Comparison of ENCODE assay signal across 24 mouse cellular contexts in the genomic region with DNA sequence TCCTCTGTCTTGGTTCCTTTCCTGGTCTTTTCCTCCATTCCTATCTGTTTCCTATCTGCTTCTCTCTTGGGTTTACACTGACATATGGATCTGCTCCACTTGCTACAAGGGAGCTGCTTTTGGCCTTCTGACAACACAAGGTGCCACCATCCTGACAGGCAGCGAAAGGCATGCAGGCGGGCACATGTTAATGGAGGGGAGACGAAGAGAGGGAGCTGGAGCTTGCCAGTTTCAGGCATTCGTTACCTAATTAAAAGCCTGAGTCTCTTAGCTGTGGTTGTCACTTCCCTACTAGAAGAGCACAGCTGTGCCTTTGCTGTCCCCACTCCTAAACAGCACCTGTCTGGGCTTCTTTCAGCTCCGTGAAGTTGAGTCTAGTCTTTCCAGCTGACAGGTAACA.
A peak's percentile ranks its signal among the peaks of the same experiment; 100 is the strongest.
DNase-seq lines count a peak whose midpoint lies in the region; ATAC-seq and TF ChIP-seq lines count a peak whose summit lies in the region.
"Had no signal": no experiment of that assay in that cellular context is flagged by ENCODE, and none has a peak within 500 bp of the region (broad histone marks: within the 10 kb centered on the region; RNA-seq: fewer than 3 reads in every experiment).

No protein-coding gene starts in this region.

- H3K4me3 ChIP-seq in midbrain, postnatal 0 days (ENCODE audit: low read depth, low read length) = no peak overlapping the region
- no peak overlapping the region for H3K4me3 ChIP-seq in midbrain, embryonic 11.5 days (ENCODE audit: low read depth, low read length)
- no peak overlapping the region for H3K4me3 ChIP-seq in forebrain, postnatal 0 days (ENCODE audit: low read depth, low read length)
- H3K4me3 ChIP-seq: embryonic facial prominence, embryonic 13.5 days; heart, embryonic 13.5 days; limb, embryonic 12.5 days; liver, embryonic 15.5 days; lung, embryonic 15.5 days; midbrain, embryonic 13.5 days had no signal

- no peaks in the 10 kb centered on the region for H3K36me3 ChIP-seq in midbrain, postnatal 0 days (ENCODE audit: insufficient read depth, low read length)
- H3K36me3 ChIP-seq in midbrain, embryonic 11.5 days (ENCODE audit: control insufficient read depth, insufficient read depth, low read length) = no peaks in the 10 kb centered on the region
- no peaks in the 10 kb centered on the region for H3K36me3 ChIP-seq in forebrain, postnatal 0 days (ENCODE audit: insufficient read depth)
- H3K36me3 ChIP-seq: embryonic facial prominence, embryonic 13.5 days; heart, embryonic 13.5 days; limb, embryonic 12.5 days; liver, embryonic 15.5 days; lung, embryonic 15.5 days; midbrain, embryonic 13.5 days had no signal

- H3K27me3 ChIP-seq in midbrain, postnatal 0 days (ENCODE audit: insufficient read depth, low read length) = no peaks in the 10 kb centered on the region
- H3K27me3 ChIP-seq in midbrain, embryonic 11.5 days (ENCODE audit: control insufficient read depth, insufficient read depth, low read length) = no peaks in the 10 kb centered on the region
- H3K27me3 ChIP-seq in forebrain, postnatal 0 days (ENCODE audit: insufficient read depth, low read length) = no peaks in the 10 kb centered on the region
- H3K27me3 ChIP-seq: embryonic facial prominence, embryonic 13.5 days; heart, embryonic 13.5 days; limb, embryonic 12.5 days; liver, embryonic 15.5 days; lung, embryonic 15.5 days; midbrain, embryonic 13.5 days had no signal

- H3K9ac ChIP-seq in midbrain, postnatal 0 days (replicated peaks; ENCODE audit: low read length, poor library complexity, severe bottlenecking) = no peak overlapping the region
- H3K9ac ChIP-seq in midbrain, embryonic 11.5 days (ENCODE audit: low read length) = no peak overlapping the region
- H3K9ac ChIP-seq in forebrain, postnatal 0 days = no peak overlapping the region
- H3K9ac ChIP-seq: embryonic facial prominence, embryonic 13.5 days; heart, embryonic 13.5 days; hindbrain, embryonic 14.5 days; limb, embryonic 12.5 days; liver, embryonic 15.5 days; lung, embryonic 15.5 days; midbrain, embryonic 13.5 days had no signal

- TF ChIP-seq POLR2A in brain, embryonic 14.5 days (IDR thresholded peaks at IDR 0.05; ENCODE audit: borderline replicate concordance, extremely low read depth, insufficient read depth, insufficient read length, poor library complexity, severe bottlenecking) = no peak

- no peaks in the 10 kb centered on the region for H3K4me1 ChIP-seq in midbrain, postnatal 0 days (ENCODE audit: insufficient read depth, low read length)
- no peaks in the 10 kb centered on the region for H3K4me1 ChIP-seq in midbrain, embryonic 11.5 days (ENCODE audit: control insufficient read depth, insufficient read depth, low read length)
- 0 out of 2 replicates have a peak, but pooled peaks cover 2% of the 10 kb centered on the region for H3K4me1 ChIP-seq in forebrain, postnatal 0 days (ENCODE audit: insufficient read depth)
- H3K4me1 ChIP-seq: embryonic facial prominence, embryonic 13.5 days; heart, embryonic 13.5 days; limb, embryonic 12.5 days; liver, embryonic 15.5 days; lung, embryonic 15.5 days; midbrain, embryonic 13.5 days had no signal

- no peak overlapping the region for H3K27ac ChIP-seq in midbrain, postnatal 0 days (ENCODE audit: low read depth, low read length)
- H3K27ac ChIP-seq in midbrain, embryonic 11.5 days (ENCODE audit: low read depth, low read length) = no peak overlapping the region
- H3K27ac ChIP-seq in forebrain, postnatal 0 days (ENCODE audit: low read depth, low read length) = no peak overlapping the region
- H3K27ac ChIP-seq: embryonic facial prominence, embryonic 13.5 days; heart, embryonic 13.5 days; hindbrain, embryonic 14.5 days; limb, embryonic 12.5 days; liver, embryonic 15.5 days; lung, embryonic 15.5 days; midbrain, embryonic 13.5 days had no signal

- TF ChIP-seq CTCF in midbrain, postnatal 0 days (IDR thresholded peaks at IDR 0.05) = no peak
- no peak for TF ChIP-seq CTCF in brain, embryonic 14.5 days (IDR thresholded peaks at IDR 0.05; ENCODE audit: borderline replicate concordance, extremely low read depth, insufficient read depth, insufficient read length)
- TF ChIP-seq CTCF in forebrain, postnatal 0 days (IDR thresholded peaks at IDR 0.05; ENCODE audit: low read depth) = no peak

- ATAC-seq in midbrain, postnatal 0 days (ENCODE audit: low FRiP score) = no peak
- no peak for ATAC-seq in midbrain, embryonic 11.5 days (ENCODE audit: low FRiP score)
- peak; percentile 64 for ATAC-seq in forebrain, postnatal 0 days
- ATAC-seq: CD4-positive, CD25-positive, alpha-beta regulatory T cell, adult 4 months; intestine, postnatal 0 days; midbrain, embryonic 13.5 days had no signal

- no peak overlapping the region for H3K4me2 ChIP-seq in midbrain, postnatal 0 days (ENCODE audit: low read depth, low read length, poor library complexity, severe bottlenecking)
- no peak overlapping the region for H3K4me2 ChIP-seq in midbrain, embryonic 11.5 days
- H3K4me2 ChIP-seq in forebrain, postnatal 0 days (ENCODE audit: low read depth) = no peak overlapping the region
- H3K4me2 ChIP-seq: embryonic facial prominence, embryonic 13.5 days; heart, embryonic 13.5 days; hindbrain, embryonic 14.5 days; limb, embryonic 12.5 days; liver, embryonic 15.5 days; lung, embryonic 15.5 days; midbrain, embryonic 13.5 days had no signal

- DNase-seq in cerebellum, postnatal 25 days = peak; percentile 10 to 20
- DNase-seq in cerebellum, adult 11 months = no peak
- peak; percentile 7 for DNase-seq in midbrain, postnatal 0 days (ENCODE audit: low spot score)
- DNase-seq in midbrain, embryonic 11.5 days (ENCODE audit: low spot score, missing footprints) = no peak
- peak; percentile 90 for DNase-seq in brain, embryonic 14.5 days (ENCODE audit: low read depth)
- peak; percentile 51 for DNase-seq in forebrain, postnatal 0 days
- DNase-seq in lung, postnatal 10 days = no peak
- DNase-seq: adrenal gland, postnatal 25 days; cerebellum, adult 11-12 months; gastrocnemius, postnatal 10 days; heart, postnatal 10 days; kidney, adult 9 months; kidney, postnatal 10 days; lung, postnatal 36 days; thymus, postnatal 4 days had no signal

- H3K9me3 ChIP-seq in midbrain, postnatal 0 days (ENCODE audit: low read length) = no peaks in the 10 kb centered on the region
- H3K9me3 ChIP-seq in midbrain, embryonic 11.5 days (ENCODE audit: control insufficient read depth, low read length) = no peaks in the 10 kb centered on the region
- H3K9me3 ChIP-seq in forebrain, postnatal 0 days (ENCODE audit: low read length) = no peaks in the 10 kb centered on the region
- H3K9me3 ChIP-seq: embryonic facial prominence, embryonic 13.5 days; heart, embryonic 13.5 days; limb, embryonic 12.5 days; liver, embryonic 15.5 days; lung, embryonic 15.5 days; midbrain, embryonic 13.5 days had no signal

- 68% methylated on average over 5 of the region's 5 CpGs for WGBS in midbrain, postnatal 0 days
- 82% methylated on average over 5 of the region's 5 CpGs for WGBS in midbrain, embryonic 11.5 days
- 31% methylated on average over 5 of the region's 5 CpGs for WGBS in forebrain, postnatal 0 days

Comparison
In these comparisons a context has a peak if more than half of its experiments do, and no peak if none do; other contexts are left out.
1. DNase-seq: peak in cerebellum, postnatal 25 days (2 of 2), midbrain, postnatal 0 days (single experiment), brain, embryonic 14.5 days (single experiment) and forebrain, postnatal 0 days (single experiment); none in cerebellum, adult 11 months (single experiment), midbrain, embryonic 11.5 days (single experiment) and lung, postnatal 10 days (single experiment).